Mouse (Mus musculus): ENCODE results near the gene Dapk2.

DNA sequence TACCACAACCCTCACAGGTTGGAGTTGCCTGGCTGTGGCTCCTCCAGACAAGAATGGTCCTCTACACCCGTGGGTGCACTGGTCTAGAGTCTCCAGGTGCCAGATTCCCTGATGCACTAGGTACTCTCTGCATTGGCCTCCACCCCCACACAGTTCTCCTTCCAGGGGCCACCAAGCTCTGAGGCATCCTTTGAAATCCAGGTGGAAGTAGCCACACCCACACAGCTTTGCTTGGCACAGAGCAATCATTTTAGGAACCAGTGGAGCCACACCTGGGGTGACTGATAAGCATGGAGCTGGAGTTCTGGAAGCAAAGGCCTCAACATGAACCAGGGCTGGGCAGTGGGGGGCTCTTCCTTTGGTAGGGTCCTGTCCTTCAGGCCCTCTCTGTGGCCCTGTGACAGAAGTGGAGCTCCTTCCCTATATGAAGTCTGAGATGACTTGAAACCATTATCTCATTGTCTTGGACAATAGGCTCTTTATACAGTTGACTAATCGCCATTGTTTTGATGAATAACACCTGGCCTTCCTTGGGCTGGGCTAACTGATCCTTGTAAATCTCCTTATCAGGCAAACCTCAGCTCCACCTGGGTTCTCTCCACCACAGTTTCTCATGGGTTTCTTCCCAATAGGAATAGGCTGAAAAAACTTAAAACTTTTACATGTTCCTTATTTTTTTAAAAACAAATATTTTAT, 70.6 kb downstream of the Dapk2 start:
- TF ChIP-seq POLR2A (IDR thresholded peaks at IDR 0.05; ENCODE audit: borderline replicate concordance, low read depth, low read length) (no peak), CTCF (IDR thresholded peaks at IDR 0.05; ENCODE audit: low read depth, low read length) (no peak)
